Mouse (Mus musculus) left cerebral cortex, adult 11 months (tissue): Measurements from ENCODE around the gene Aif1l.
A peak's percentile ranks its signal among the peaks of the same experiment; 100 is the strongest.
"Not testable (repeated sequence)": the region's sequence is repeated elsewhere in the genome, so short reads cannot be mapped to it uniquely, and the experiment has no call there.

Experiments used
- DNase-seq: peaks from one replicate; pipeline ENCODE4 v3.0.0; 2022; ENCODE audit warnings: low spot score

Gene Aif1l

GRCm38 (mm10) chr2:31950058-31950871 lies at the start of gene Aif1l:
TSS of gene Aif1l (plus strand) at chr2:31950139.
- no peak for DNase-seq

DNA sequence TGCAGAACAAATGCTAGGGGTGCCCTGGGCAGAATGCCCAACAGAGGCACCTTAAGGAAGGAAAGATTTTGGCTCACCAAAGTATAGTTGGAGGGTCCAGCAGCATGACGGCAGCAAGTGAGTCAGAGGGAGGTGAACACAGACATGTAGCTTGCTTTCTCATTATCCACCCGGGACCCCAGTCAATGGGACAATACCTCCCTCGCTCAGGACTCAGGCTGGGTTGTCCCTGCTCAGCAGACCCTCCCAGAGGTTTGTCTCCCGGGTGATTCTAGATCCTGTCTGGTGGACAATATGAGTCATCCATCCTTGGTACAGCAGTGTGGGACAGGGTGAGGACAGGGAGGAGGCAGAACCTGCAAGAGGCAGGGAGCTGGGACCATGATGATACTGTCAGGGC lies 49.0 kb upstream of the Aif1l start:
- no peak for DNase-seq

DNA sequence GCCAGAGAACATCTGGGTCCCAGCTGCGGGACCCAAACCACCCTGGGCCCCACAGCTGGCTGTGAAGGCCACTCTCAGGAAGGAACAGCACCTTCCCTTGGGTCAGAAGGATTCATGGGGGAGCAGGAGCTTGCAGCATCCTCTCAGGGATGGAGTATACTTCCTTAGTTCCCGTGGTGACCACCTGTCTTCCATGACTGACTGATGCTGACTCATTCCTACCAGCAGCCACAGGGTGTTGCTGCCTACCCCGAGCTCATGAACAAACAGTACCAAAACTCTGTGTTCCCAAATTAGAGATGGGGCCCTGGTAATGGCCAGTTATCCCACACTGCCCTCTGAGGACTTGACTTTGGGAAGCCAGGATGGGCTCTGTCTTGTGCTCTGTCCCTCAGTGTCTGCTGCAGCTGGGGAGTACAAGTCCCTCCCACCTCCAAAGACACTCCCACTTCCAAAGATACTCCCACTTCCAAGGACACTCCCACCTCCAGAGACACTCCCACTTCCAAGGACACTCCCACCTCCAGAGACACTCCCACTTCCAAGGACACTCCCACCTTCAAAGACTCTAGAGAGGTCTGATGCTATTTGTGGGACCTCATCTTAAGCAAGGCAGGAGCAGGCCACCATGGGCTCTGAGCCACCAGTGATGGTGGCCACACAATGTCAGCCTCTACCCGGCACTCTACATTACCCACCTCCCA lies 48.1 kb upstream of the Aif1l start:
- DNase-seq, result no peak

DNA sequence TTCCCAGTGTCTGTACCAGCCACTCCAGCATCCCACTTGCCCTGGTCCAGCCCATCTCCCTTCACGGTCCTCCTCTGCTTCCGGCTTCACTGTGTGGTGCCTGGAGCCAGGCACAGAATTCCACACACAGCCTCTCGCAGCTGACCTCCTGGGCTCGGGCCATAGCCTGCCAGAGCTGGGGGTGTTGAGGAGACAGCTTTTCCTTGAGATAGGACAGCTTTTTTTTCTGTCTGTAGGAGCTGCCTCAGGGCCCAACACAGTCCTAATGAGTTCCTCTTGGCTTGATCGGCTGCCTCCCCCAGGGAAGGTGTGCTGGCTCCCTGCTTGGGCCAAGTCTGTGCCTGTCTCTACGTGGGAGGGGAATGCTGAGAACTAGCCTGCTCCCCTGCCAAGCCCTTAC lies 45.9 kb upstream of the Aif1l start:
- no peak for DNase-seq

- no peak for DNase-seq
Observed at GRCm38 (mm10) chr2:31904622-31905021, 45.3 kb upstream of the Aif1l start.

DNA sequence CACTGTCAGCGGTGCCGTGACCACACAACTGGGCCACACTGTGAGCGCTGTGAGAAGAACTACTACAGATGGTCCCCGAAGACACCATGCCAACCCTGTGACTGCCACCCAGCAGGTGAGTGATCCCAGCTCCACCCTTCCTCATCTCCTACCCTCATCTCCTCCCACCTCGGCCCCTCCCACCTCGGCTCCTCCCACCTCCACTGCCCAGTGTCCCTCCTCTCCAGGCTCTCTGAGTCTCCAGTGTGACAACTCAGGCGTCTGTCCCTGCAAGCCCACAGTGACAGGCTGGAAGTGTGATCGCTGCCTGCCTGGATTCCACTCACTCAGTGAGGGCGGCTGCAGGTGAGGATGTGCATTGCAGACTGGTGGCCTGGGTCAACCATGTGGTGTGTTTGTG lies 44.3 kb upstream of the Aif1l start:
- DNase-seq, result no peak

DNA sequence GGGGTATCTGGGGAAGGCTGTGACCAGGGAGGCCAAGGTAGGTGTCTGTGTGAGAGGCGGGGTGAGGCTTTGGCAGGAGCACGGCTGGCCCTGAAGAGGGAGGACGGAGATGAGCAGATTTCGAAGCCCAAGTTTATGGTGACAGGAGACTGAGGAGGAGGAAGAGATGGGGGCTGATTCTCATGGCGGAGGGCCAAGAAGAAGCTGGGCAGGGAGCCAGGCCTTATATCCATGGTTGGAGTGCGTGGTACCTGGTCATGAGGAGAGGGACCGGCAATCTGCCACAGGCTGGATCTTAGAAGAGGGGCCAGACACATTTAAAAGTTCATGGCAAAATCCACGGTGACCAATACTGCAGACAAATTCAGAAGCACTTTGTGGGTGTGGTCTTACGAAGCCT lies 43.5 kb upstream of the Aif1l start:
- DNase-seq, result no peak

GRCm38 (mm10) chr2:31912575-31912974 lies 37.4 kb upstream of the Aif1l start:
- DNase-seq, result no peak

- DNase-seq, result not testable (repeated sequence)
Observed at GRCm38 (mm10) chr2:31914213-31914612, 35.7 kb upstream of the Aif1l start.

DNA sequence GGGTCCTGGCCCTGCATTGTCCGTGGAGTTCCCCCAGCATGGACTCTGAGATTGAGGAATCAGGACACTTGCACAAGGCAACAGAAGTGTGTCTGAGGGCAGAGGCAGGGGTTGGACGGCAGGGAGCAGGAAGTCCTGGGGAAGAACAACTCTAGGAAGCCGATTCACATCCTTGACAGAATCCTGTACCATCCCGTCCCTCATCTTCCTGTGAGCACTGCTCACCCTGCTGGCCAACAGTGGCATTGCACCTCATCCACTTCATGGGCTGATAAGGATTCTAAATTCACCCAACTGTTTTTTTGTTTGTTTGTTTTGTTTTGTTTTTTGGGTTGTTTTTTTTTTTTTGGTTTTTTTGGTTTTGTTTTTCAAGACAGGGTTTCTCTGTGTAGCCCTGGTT lies 34.8 kb upstream of the Aif1l start:
- DNase-seq, result peak; percentile 36

DNA sequence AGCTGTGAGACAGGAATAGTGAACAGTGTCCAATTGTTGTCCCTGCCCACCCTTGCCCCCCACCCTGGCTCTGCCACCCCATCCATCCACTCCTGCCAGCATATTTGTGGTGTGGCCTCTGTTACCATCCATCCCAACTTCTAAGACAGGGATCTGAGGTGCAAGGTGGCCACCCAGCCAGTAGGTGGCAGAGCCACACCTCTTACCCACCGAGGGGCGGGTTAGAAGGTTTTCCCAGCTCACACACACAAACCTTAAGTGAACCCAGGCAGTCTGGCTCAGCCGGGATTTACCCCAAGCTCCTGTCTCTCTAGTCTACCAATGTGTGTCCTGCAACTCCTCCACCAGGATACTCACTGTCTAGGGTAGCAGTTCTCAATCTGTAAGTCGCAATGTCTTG lies 32.3 kb upstream of the Aif1l start:
- DNase-seq, result no peak

DNA sequence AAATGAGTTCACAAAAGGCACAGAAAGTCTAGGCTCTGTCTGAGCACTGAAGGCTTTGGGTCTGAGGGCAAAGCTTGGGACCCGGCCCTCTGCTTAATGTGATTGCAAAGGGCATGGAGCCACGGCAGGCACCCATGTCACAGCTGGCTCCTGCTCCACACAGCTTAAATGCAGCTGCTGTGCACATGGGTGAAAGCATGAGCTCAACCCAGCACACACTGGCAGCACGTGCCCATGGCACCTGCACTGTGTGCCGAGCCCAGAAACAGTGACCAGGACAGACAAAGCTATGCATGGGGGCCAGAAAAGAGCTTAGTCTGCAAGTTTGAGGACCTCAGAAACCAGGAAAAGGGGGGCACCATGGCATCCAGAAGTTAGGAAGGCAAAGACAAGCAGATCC lies 26.3 kb upstream of the Aif1l start:
- no peak for DNase-seq

- DNase-seq, result no peak
Observed at GRCm38 (mm10) chr2:31924811-31925210, 25.1 kb upstream of the Aif1l start.

DNA sequence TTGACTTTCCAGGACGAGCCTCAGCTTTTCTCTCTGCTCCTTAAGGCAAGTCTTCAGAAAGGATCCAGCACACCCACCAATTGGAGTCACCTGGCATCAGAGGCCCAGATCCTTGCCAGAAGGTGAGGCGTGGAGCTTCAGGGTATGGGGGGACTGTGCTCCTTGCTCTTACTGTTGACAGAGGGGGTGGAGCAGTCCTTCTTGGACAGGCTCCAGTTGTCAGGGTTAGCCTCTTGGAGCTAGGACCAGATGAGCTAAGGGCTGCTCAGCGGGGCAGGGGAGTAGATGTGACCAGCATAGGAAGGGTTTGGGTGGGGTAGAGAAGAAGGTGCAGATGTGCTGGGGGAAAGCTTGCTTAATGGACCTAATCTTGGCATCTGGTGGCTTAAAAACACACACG lies 24.0 kb upstream of the Aif1l start:
- DNase-seq, result no peak

- no peak for DNase-seq
Observed at GRCm38 (mm10) chr2:31929664-31930063, 20.3 kb upstream of the Aif1l start.

DNA sequence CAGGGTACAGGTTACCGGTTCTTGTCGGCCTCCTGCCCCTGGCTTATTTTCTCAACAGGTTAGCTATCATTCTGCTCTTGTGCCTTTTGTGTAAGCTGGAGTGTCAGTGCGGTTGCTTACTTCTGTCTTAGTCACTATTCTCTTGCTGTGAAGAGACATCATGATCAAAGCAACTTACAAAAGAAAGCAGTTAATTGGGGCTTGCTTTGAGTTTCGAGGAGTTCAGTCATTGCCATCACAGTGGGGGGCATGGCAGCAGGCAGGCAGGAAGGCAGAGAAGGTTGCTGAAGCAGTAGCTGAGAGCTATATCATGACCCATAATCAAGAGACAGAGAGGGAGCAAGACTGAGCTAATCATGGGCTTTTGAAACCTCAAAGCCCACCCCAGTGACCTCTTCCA lies 15.4 kb upstream of the Aif1l start:
- no peak for DNase-seq

GRCm38 (mm10) chr2:31935054-31935453 lies 14.9 kb upstream of the Aif1l start:
- DNase-seq, result no peak

GRCm38 (mm10) chr2:31938298-31938697 lies 11.6 kb upstream of the Aif1l start:
- no peak for DNase-seq

DNA sequence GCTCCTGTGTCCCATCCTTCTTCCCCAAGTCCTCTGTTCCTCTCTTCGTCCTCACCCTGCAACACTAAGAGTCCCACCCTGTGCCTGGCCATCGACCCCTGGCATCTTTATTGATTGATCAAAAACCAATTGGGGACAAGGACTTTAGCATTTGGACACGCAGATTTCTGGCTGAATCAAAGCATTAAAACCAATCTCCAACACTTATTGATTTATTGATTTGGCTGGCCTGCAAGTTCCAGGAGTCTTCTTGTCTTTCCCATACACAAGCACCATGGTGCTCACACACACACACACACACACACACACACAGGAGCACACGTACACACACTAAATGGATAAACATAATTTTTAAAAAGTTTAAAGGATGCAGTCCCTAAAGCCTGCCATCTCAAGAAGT lies 6.9 kb upstream of the Aif1l start:
- no peak for DNase-seq

DNA sequence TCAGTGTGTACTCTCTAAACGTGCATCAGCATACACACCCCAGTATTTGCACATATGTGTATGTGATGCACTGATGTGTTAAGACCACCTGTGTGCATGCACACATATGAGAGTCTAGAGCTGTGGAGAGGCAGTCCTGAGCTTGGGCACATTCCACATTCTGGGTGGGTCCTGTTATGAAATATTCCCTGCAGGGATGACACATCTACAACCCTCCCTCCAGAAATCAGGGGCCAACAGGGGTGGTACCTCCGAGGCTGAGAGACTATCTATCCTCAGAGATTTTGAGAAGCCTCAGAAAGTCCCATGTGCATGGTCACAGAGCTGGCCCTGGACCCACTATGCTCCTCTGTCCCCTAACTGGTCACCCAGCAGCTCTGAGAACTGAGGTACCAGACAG lies 4.4 kb upstream of the Aif1l start:
- no peak for DNase-seq

- no peak for DNase-seq
Observed at GRCm38 (mm10) chr2:31948392-31948791, 1.5 kb upstream of the Aif1l start.

GRCm38 (mm10) chr2:31948801-31949200 lies 1.1 kb upstream of the Aif1l start:
- DNase-seq, result no peak

- DNase-seq, result no peak
Observed at GRCm38 (mm10) chr2:31950966-31951365, 1.0 kb downstream of the Aif1l start.

GRCm38 (mm10) chr2:31952236-31952635 lies 2.3 kb downstream of the Aif1l start:
- DNase-seq, result no peak
